Mouse (Mus musculus): Measurements from ENCODE around the gene Lix1l. TPM values are rescaled to one million over a fixed set of nuclear protein-coding genes. Genes with fewer than 3 reads are reported as not detected.

The Lix1l gene
- polyA plus RNA-seq, 1 experiment from 2014 or later: 6.4 TPM

GRCm38 (mm10) chr3:96593374-96593773 is 7.6 kb upstream of the Lix1l start:
- 1% methylated on average over 10 of the region's 10 CpGs for WGBS (ENCODE audit: insufficient replicate concordance)
- H3K27me3 ChIP-seq (ENCODE audit: control insufficient read depth, insufficient read depth, low read length): no peaks in the 10 kb centered on the region; the same call in 1 of the 2 replicates
- H3K36me3 ChIP-seq (ENCODE audit: control insufficient read depth, insufficient read depth, low read length): 0 out of 2 replicates have a peak, but pooled peaks cover 4% of the 10 kb centered on the region
- H3K4me2 ChIP-seq: peak overlapping the region; percentile 82
- no peaks in the 10 kb centered on the region for H3K9me3 ChIP-seq (replicated peaks; ENCODE audit: control insufficient read depth, low read length)
- no peak for ATAC-seq (replicated peaks; ENCODE audit: insufficient number of reproducible peaks, low FRiP score, low TSS enrichment)
- peak overlapping the region; percentile 81 for H3K9ac ChIP-seq (ENCODE audit: low read depth, low read length)
- H3K4me3 ChIP-seq (ENCODE audit: low read depth, low read length): peak overlapping the region; percentile 73
- H3K27ac ChIP-seq (ENCODE audit: low read depth, low read length): peak overlapping the region; percentile 89
- H3K4me1 ChIP-seq (ENCODE audit: control insufficient read depth, insufficient read depth, low read length): peaks cover 22% of the 10 kb centered on the region

DNA sequence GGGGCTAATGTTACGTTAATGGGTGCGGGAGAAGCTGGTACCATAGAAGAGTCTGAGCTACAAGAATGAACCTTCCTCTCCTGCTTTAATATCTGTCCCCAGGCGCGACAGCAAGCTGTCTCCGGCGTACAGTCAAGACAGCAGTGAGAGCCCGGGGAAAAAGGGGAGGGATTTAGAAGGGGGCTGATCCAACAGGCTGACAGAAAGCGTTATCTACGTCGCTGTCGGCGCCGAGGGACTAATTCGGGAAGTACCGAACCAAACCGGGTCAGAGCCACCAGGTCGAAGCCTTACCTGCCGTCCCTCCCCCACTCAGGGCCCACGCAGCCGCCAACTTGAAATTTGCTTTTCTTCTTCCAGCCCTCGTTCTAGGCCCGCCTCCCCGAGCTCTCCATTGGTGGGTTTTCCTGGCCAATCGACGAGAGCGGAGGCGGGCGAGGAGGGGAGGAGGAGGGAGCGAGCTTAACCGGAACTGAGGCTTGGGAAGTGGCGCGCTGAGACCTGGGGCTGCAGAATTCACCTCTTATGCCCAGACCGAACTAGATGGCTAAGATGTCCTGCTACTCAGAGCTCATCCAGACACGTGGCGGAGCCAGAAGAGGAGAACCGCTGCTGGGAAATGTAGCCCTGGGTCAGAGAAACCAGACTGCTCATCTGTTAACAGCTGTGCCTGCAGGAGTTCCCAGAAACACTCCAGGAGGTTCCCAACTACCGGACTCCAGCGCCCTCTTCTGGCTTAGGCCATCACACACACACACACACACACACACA is 7.0 kb upstream of the Lix1l start, which contains the start of gene Polr3gl:
Gene Polr3gl (minus strand): TSS at position 392 of the 771 bp plus-strand sequence.
- ATAC-seq (replicated peaks; ENCODE audit: insufficient number of reproducible peaks, low FRiP score, low TSS enrichment): peak; percentile 82
- H3K4me2 ChIP-seq: peak within 1 kb of the TSS; percentile 82
- H3K9me3 ChIP-seq (replicated peaks; ENCODE audit: control insufficient read depth, low read length): no peaks in the 10 kb centered on the region
- peak within 1 kb of the TSS; percentile 89 for H3K27ac ChIP-seq (ENCODE audit: low read depth, low read length)
- under 1% methylated on average over 34 of the region's 38 CpGs for WGBS (ENCODE audit: insufficient replicate concordance)
- peaks cover 28% of the 10 kb centered on the region for H3K4me1 ChIP-seq (ENCODE audit: control insufficient read depth, insufficient read depth, low read length)
- H3K4me3 ChIP-seq (ENCODE audit: low read depth, low read length): peak within 1 kb of the TSS; percentile 73
- H3K36me3 ChIP-seq (ENCODE audit: control insufficient read depth, insufficient read depth, low read length): 0 out of 2 replicates have a peak, but pooled peaks cover 4% of the 10 kb centered on the region
- peaks cover 1% of the 10 kb centered on the region; the same call in 1 of the 2 replicates for H3K27me3 ChIP-seq (ENCODE audit: control insufficient read depth, insufficient read depth, low read length)
- peak within 1 kb of the TSS; percentile 81 for H3K9ac ChIP-seq (ENCODE audit: low read depth, low read length)

- Histone ChIP-seq H3K4me3 (ENCODE audit: low read depth, low read length) (no peak overlapping the region), H3K9ac (ENCODE audit: low read depth, low read length) (no peak overlapping the region), H3K27me3 (ENCODE audit: control insufficient read depth, insufficient read depth, low read length) (peaks cover 2% of the 10 kb centered on the region; the same call in 1 of the 2 replicates), H3K9me3 (replicated peaks; ENCODE audit: control insufficient read depth, low read length) (no peaks in the 10 kb centered on the region), H3K27ac (ENCODE audit: low read depth, low read length) (no peak overlapping the region), H3K4me1 (ENCODE audit: control insufficient read depth, insufficient read depth, low read length) (peaks cover 28% of the 10 kb centered on the region), H3K4me2 (no peak overlapping the region), H3K36me3 (ENCODE audit: control insufficient read depth, insufficient read depth, low read length) (0 out of 2 replicates have a peak, but pooled peaks cover 4% of the 10 kb centered on the region)
- ATAC-seq (replicated peaks; ENCODE audit: insufficient number of reproducible peaks, low FRiP score, low TSS enrichment): no peak
- WGBS (ENCODE audit: insufficient replicate concordance): 77% methylated on average over 5 of the region's 5 CpGs
Observed at GRCm38 (mm10) chr3:96594851-96595250, 6.1 kb upstream of the Lix1l start.

GRCm38 (mm10) chr3:96595661-96596060 is 5.3 kb upstream of the Lix1l start:
- WGBS (ENCODE audit: insufficient replicate concordance): 21% methylated on average over 6 of the region's 6 CpGs
- H3K4me3 ChIP-seq (ENCODE audit: low read depth, low read length): peak overlapping the region; percentile 65; the same call in 1 of the 2 replicates
- H3K27ac ChIP-seq (ENCODE audit: low read depth, low read length): no peak overlapping the region; the same call in 1 of the 2 replicates
- peaks cover 2% of the 10 kb centered on the region; the same call in 1 of the 2 replicates for H3K27me3 ChIP-seq (ENCODE audit: control insufficient read depth, insufficient read depth, low read length)
- no peak for ATAC-seq (replicated peaks; ENCODE audit: insufficient number of reproducible peaks, low FRiP score, low TSS enrichment)
- H3K9ac ChIP-seq (ENCODE audit: low read depth, low read length): no peak overlapping the region; the same call in 1 of the 2 replicates
- no peaks in the 10 kb centered on the region for H3K36me3 ChIP-seq (ENCODE audit: control insufficient read depth, insufficient read depth, low read length)
- peaks cover 28% of the 10 kb centered on the region for H3K4me1 ChIP-seq (ENCODE audit: control insufficient read depth, insufficient read depth, low read length)
- no peaks in the 10 kb centered on the region for H3K9me3 ChIP-seq (replicated peaks; ENCODE audit: control insufficient read depth, low read length)
- H3K4me2 ChIP-seq: peak overlapping the region; percentile 98

DNA sequence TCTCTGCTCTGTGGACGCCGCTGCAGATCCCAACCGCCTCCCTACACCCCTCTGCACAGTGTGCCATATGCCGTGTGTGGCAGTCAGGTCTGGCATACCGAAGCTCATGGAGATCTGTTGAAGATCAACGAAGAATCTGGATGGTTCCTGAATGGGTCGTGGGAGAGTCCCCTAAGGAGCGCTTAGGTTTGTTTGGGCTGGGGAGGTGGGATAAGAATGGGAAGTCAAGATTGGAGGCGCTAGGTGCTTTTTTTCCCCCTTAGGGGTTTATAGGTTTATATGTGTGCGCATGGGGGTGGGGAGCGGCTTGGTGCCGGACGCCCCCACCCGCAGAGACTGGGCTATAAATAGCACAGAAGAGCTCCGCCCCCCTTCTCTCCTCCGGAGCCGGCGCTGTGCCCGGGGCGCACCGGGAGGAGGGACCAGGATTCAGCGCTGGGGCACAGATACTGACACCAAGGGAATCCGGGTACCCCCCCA is 4.7 kb upstream of the Lix1l start, which contains the start of gene Ankrd34a:
Gene Ankrd34a (plus strand): TSS at position 409 of the 480 bp plus-strand sequence.
- Histone ChIP-seq H3K4me2 (peak within 1 kb of the TSS; percentile 98), H3K27me3 (ENCODE audit: control insufficient read depth, insufficient read depth, low read length) (peaks cover 2% of the 10 kb centered on the region; the same call in 1 of the 2 replicates)
- under 1% methylated on average over 19 of the region's 23 CpGs for WGBS (ENCODE audit: insufficient replicate concordance)

DNA sequence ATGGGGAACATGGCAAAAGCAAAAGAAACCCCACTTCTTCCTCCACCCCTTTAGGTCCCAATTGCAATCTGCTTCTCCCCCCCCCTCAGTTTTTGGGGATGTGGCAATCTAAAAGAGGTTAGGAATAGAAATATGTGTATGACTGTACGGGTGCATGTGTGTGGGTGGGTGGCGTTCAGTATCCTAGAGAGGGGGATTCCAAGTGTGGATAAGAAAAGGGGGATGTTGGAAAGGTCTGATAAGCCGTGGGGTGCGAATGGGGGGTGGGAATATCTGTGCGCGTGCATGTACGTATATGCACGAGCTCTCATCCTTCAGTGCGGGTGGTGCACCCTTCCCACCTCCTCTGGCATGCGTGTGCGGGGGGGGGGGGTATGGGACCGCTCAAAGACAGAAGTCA is 4.1 kb upstream of the Lix1l start:
- peak overlapping the region; percentile 78 for H3K27ac ChIP-seq (ENCODE audit: low read depth, low read length)
- H3K4me1 ChIP-seq (ENCODE audit: control insufficient read depth, insufficient read depth, low read length): peaks cover 28% of the 10 kb centered on the region
- H3K27me3 ChIP-seq (ENCODE audit: control insufficient read depth, insufficient read depth, low read length): peaks cover 2% of the 10 kb centered on the region; the same call in 1 of the 2 replicates
- H3K4me2 ChIP-seq: peak overlapping the region; percentile 98
- peak overlapping the region; percentile 65 for H3K4me3 ChIP-seq (ENCODE audit: low read depth, low read length)
- no peaks in the 10 kb centered on the region for H3K9me3 ChIP-seq (replicated peaks; ENCODE audit: control insufficient read depth, low read length)
- ATAC-seq (replicated peaks; ENCODE audit: insufficient number of reproducible peaks, low FRiP score, low TSS enrichment): no peak
- WGBS (ENCODE audit: insufficient replicate concordance): 2% methylated on average over 11 of the region's 12 CpGs
- H3K9ac ChIP-seq (ENCODE audit: low read depth, low read length): peak overlapping the region; percentile 83
- no peaks in the 10 kb centered on the region for H3K36me3 ChIP-seq (ENCODE audit: control insufficient read depth, insufficient read depth, low read length)

More for the DNA sequence above, 4.7 kb upstream of the Lix1l start, which contains the start of gene Ankrd34a:
- Histone ChIP-seq H3K9me3 (replicated peaks; ENCODE audit: control insufficient read depth, low read length) (no peaks in the 10 kb centered on the region), H3K4me3 (ENCODE audit: low read depth, low read length) (peak within 1 kb of the TSS; percentile 65), H3K9ac (ENCODE audit: low read depth, low read length) (peak within 1 kb of the TSS; percentile 83), H3K27ac (ENCODE audit: low read depth, low read length) (peak within 1 kb of the TSS; percentile 78), H3K4me1 (ENCODE audit: control insufficient read depth, insufficient read depth, low read length) (peaks cover 28% of the 10 kb centered on the region), H3K36me3 (ENCODE audit: control insufficient read depth, insufficient read depth, low read length) (no peaks in the 10 kb centered on the region)
- ATAC-seq (replicated peaks; ENCODE audit: insufficient number of reproducible peaks, low FRiP score, low TSS enrichment): no peak

DNA sequence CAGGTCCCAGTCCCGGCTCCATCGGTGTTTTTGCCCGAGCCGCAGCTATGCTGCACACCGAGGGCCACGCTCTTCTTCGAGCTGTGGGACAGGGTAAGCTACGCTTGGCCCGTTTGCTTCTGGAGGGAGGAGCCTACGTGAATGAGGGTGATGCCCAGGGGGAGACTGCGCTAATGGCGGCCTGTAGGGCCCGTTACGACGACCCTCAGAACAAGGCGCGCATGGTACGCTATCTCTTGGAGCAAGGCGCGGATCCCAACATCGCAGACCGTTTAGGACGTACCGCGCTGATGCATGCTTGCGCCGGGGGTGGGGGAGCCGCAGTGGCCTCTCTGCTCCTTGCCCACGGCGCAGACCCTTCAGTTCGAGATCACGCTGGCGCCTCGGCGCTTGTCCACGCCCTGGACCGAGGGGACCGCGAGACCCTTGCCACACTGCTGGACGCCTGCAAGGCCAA is 3.5 kb upstream of the Lix1l start:
- under 1% methylated on average over 40 of the region's 40 CpGs for WGBS (ENCODE audit: insufficient replicate concordance)
- H3K36me3 ChIP-seq (ENCODE audit: control insufficient read depth, insufficient read depth, low read length): no peaks in the 10 kb centered on the region
- peak overlapping the region; percentile 83 for H3K9ac ChIP-seq (ENCODE audit: low read depth, low read length)
- peaks cover 29% of the 10 kb centered on the region for H3K4me1 ChIP-seq (ENCODE audit: control insufficient read depth, insufficient read depth, low read length)
- no peak for ATAC-seq (replicated peaks; ENCODE audit: insufficient number of reproducible peaks, low FRiP score, low TSS enrichment)
- peak overlapping the region; percentile 98 for H3K4me2 ChIP-seq
- H3K4me3 ChIP-seq (ENCODE audit: low read depth, low read length): peak overlapping the region; percentile 65
- H3K27ac ChIP-seq (ENCODE audit: low read depth, low read length): peak overlapping the region; percentile 78
- H3K27me3 ChIP-seq (ENCODE audit: control insufficient read depth, insufficient read depth, low read length): peaks cover 2% of the 10 kb centered on the region; the same call in 1 of the 2 replicates
- no peaks in the 10 kb centered on the region for H3K9me3 ChIP-seq (replicated peaks; ENCODE audit: control insufficient read depth, low read length)

Measured in heart, embryonic 11.5 days (tissue).